Mouse (Mus musculus): ENCODE measurements around the gene Sorl1. TPM values are rescaled to one million over a fixed set of nuclear protein-coding genes. Genes with fewer than 3 reads are reported as not detected.
A peak's percentile ranks its signal among the peaks of the same experiment; 100 is the strongest.

Sorl1 gene
- total RNA-seq, 2 experiments from 2014 or later: 192 to 196 TPM

- DNase-seq: no peak
Observed at GRCm38 (mm10) chr9:41951472-41952129, 172.5 kb downstream of the Sorl1 start.

- DNase-seq: peak; percentile 88 to 89
Observed at GRCm38 (mm10) chr9:41950991-41951451, 173.1 kb downstream of the Sorl1 start.

GRCm38 (mm10) chr9:41950109-41950990, 173.7 kb downstream of the Sorl1 start:
- peak; percentile 86 to 87 for DNase-seq

- no peak for DNase-seq
Observed at GRCm38 (mm10) chr9:41949476-41949875, 174.6 kb downstream of the Sorl1 start.

- DNase-seq: no peak
Observed at GRCm38 (mm10) chr9:41944964-41945363, 179.1 kb downstream of the Sorl1 start.

DNA sequence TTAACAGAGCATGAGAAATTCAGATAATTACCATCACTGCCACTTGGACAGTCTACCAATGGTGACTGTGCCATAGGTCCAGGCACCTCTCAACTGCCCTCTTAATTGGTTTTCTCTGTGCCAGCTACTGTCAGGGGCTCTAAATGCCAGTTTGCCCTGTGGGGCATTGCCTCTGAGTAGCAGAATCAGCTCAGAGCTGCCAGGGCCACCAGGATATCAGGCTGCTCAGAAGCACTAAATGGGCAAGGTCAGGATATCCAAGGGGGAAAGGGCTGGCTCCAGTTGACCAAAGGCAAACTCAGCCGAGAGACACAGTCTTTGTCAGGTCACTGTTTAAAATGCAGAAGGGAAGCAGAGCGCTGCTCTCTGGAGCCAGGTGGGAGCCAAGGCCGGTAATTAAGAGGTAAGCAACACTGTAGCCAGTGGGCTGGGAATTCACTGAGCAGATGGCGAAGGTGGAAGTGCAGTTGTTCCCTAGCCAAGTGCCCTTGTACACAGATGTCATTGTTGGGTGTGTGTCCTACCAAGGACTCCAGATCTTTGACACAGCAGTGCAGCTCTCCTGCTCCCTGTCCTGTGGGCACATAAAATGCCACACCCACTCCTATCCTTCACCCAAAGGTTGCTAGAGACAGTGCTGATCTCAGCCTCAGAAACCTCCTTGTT, 181.0 kb downstream of the Sorl1 start:
- no peak for DNase-seq

DNA sequence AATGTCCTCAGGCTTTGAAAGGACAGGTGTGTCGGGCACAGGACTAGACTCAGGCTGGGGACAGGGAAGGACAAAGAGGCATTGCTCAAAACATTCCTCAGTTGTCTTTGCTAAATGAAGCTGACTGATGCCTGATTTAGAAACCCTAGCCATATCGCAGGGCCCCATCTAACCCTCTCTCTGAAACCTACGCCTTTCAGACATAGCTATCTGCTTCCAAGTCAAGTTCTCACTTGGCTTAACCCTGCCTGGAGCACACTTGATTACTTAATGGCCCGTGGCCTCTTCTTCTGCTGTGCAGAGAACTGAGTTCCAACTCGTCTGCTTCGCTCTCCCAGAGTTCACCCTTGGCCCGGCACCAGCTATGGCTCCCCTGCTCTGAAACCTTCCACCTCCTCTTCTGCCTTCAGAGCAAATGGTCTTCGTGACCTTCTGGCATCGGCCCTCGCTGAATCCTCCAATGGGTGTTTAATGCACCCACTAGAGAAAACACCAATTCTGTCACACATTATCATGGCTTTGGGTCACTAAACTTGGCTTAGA, 183.7 kb downstream of the Sorl1 start:
- no peak for DNase-seq

- no peak for DNase-seq
Observed at GRCm38 (mm10) chr9:41938449-41938848, 185.6 kb downstream of the Sorl1 start.

GRCm38 (mm10) chr9:41937967-41938348, 186.1 kb downstream of the Sorl1 start:
- DNase-seq: no peak

- DNase-seq: no peak
Observed at GRCm38 (mm10) chr9:41937341-41937966, 186.6 kb downstream of the Sorl1 start.

GRCm38 (mm10) chr9:41936598-41936997, 187.5 kb downstream of the Sorl1 start:
- no peak for DNase-seq

DNA sequence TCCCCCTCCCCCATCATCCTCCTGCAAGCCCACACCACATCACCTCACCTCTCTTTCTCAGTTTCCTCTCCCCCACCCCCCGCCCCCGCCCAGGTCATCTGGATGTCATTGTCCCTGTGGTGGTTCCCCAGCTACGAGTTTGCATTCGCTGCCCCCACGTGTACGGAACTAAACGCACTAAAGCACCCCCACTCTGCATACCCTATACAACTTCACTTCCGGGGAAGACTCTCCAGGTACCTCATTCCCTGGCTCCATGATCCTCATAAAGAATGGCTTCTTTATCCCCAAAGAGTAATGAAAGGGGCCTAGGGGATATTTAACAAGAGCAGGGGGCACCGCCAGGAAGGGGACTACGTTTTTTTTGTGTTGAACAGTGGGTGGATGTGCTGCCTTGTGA, 188.1 kb downstream of the Sorl1 start:
- DNase-seq: no peak

DNA sequence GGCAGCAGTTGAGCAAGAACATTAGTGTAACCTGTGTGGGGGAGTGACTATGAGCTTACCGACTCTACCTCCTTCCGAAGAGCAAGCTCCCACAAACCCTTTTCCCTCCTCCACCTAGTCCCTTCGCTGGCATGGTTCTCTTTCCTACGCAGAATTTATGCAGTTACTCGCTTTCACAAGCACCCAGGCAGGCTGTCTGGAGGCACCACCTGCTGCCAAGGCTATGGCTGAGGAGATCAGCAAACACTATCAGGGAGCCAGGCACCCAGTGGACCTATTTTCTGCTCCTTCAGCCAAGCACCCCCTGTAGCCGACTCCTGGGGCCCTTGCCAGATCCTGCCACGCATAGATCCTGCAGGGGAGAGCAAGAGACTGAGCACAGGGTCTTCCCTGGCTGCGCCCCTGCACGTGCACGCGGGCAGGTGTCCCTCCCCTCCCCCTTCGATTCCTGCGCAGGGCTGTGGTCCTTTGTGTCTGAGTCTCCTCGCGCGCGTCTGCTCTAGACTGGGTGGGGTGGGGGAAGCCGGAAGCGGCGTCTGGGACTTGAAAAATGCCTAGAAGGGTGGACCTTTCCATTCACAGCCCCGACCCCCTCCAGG, 188.6 kb downstream of the Sorl1 start:
- DNase-seq: peak; percentile 38 to 41

- no peak for DNase-seq
Observed at GRCm38 (mm10) chr9:41934848-41935372, 189.2 kb downstream of the Sorl1 start.

DNA sequence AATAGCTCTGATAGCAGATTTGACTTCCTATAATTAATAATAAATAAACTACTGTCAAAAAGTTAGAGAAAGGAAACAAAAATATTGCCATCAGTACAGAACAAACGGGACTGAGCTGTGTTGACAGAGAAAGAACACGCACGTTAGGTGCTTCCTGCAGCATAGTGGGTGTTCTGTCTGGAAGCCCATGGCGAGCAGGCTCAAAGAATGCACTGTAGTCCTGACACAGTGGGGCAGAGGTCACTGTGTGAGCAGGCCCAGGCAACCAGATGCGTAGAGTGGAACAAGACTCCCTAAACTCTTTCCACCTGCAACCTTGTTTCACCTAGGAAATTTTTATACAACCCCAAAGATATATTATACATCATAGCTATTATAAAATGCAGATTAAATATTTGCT, 194.1 kb downstream of the Sorl1 start:
- no peak for DNase-seq

- DNase-seq: no peak
Observed at GRCm38 (mm10) chr9:41925721-41926120, 198.4 kb downstream of the Sorl1 start.

- no peak for DNase-seq
Observed at GRCm38 (mm10) chr9:41924140-41924539, 200.0 kb downstream of the Sorl1 start.

- DNase-seq: no peak
Observed at GRCm38 (mm10) chr9:41922416-41922815, 201.7 kb downstream of the Sorl1 start.

- peak in 1 of 2 experiments; percentile 8 for DNase-seq
Observed at GRCm38 (mm10) chr9:41918657-41919380, 205.3 kb downstream of the Sorl1 start.

DNA sequence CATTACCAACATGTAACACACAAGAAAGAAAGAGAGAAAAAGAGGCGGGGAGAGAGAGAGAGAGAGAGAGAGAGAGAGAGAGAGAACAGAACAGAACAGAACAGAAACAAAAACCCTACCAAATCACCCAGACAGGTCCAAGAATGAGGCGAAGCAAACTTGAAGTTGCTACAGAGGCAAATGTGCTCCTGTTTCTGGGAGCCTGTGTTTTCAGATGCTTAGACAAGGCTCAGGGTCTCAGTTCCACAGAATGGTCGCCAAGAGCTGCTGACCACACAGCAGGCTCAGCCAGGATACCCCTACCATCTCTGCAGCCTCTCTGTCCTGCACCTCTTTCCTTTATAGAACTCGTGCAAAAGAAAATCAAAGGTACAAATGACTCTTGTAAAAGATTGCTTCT, 205.9 kb downstream of the Sorl1 start:
- DNase-seq: no peak

- DNase-seq: no peak
Observed at GRCm38 (mm10) chr9:41915571-41915970, 208.5 kb downstream of the Sorl1 start.
